Mouse (Mus musculus) embryo, embryonic 10.5 days (tissue): ENCODE data around the gene Kcnh1.

Experiments
- DNase-seq: peaks from one replicate; pipeline ENCODE4 v3.0.0-alpha.2; 2015; ENCODE audit warnings: low spot score

Kcnh1 gene

DNA sequence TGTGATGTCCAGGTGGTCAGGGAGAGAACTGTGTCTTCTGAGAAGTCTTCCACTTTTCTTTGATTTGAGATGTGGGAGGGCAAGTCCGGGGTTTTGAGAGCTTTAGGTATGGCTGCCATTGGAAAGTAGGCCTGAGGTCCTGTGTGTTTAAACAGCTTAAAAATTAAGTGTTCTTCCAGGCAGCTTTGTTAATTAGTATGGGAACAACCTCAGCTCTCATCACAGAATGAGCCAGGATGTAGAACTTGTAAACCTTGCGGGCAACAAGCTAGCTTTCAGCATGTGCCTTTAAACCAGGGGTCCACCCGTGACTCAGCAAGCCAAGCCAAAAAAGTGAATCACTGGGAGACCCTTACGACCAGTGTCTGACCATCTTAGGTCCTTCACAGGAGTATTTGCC is 214.6 kb downstream of the Kcnh1 start:
- DNase-seq = no peak

DNA sequence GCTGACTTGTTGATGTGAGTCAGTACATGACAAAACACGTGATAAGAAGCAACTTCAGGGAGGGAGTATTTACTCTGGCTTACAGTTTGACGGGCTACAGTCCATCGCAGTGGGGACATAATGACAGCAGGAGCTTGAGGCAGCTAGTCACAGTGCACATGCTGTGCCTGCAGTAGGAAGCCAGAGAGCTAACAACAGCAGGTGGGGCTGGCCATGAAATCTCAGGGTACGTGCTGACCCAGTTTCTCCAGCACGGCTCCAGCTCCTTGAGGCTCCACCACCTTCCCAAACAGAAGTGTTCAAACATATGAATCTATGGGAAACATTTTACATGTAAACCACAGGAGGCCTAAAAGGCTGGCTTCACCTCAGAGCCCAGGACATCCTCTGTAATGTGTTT is 216.0 kb downstream of the Kcnh1 start:
- DNase-seq = no peak

DNA sequence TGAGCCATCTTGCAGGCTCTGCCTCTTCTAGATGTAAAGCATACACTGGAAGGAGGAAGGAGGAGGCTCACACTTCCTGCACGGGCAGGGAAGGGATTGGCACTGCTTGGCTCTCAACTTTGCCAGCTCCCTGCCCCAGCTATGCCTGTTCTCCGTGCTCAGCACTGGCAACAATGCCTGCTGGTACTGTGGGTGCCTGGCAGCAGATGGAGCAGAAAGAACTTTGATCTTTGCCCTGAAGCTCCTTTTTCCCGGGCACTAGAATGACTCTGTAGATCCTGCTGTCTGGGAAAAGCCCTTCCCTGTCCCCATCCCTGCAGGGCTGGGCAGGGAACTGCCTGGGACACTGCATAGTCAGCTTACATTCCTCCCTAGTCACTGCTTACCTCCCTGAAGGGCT is 225.2 kb downstream of the Kcnh1 start:
- no peak for DNase-seq

GRCm38 (mm10) chr1:192416241-192416821 is 225.8 kb downstream of the Kcnh1 start:
- DNase-seq = peak; percentile 2

GRCm38 (mm10) chr1:192419176-192419575 is 228.6 kb downstream of the Kcnh1 start:
- no peak for DNase-seq

DNA sequence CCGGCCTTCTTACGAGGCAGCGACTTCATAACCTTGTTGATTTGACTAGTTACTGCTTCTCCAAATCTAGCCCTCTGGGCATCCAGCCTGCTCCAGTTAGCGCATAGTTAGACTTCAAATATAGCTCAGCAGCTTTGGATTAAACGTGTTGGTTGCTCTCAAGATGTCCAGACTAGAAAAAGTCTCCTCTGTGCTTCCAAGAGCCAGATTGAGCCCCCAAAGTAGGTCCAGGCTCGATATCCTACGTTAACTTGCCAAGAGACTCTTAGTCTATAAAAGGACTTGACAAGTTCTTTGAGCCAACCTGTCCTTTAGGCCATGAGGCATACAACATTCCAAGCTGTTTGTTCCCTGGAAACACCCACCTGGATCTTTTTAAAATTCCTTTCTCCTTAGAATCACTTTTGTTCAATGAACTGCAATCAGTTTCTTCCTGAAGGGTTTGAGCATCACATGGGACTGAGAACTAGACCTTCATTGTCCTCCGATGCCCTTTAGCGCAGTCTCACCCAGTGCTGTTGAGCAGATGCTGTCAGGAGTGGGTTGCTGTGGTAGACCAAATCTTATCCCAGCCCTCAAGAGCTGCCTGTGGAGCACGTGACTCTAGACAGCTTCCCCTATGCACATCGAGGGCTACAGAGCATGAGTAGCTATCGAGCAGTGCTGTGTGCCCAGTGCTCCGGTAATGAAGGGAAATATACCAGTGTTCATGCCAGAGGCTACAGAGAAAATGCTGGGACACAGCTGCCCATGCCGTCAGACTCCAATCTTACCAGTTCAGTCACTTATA is 231.0 kb downstream of the Kcnh1 start:
- no peak for DNase-seq

DNA sequence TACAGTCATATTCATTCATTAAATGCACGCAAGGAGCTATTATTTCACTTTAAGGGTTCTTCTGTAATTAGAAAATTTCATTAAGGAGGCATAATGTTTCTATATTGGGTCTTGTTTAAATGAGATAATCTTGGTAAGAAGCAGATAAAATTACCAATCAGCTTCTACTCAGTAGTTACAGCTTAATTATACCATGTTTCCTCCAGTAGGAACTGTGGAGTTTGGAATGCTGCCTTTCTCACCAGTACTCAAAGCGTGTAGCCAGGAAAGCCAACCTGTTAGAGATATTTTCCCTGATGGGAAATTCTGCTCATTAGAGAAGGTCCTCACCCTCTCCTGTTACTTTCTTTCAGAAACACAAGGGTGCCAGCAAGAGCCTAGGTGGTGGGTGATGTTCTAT is 240.8 kb downstream of the Kcnh1 start:
- no peak for DNase-seq

- no peak for DNase-seq
Observed at GRCm38 (mm10) chr1:192435503-192435902, 244.9 kb downstream of the Kcnh1 start.

GRCm38 (mm10) chr1:192439151-192439837 is 248.7 kb downstream of the Kcnh1 start:
- DNase-seq = no peak

DNA sequence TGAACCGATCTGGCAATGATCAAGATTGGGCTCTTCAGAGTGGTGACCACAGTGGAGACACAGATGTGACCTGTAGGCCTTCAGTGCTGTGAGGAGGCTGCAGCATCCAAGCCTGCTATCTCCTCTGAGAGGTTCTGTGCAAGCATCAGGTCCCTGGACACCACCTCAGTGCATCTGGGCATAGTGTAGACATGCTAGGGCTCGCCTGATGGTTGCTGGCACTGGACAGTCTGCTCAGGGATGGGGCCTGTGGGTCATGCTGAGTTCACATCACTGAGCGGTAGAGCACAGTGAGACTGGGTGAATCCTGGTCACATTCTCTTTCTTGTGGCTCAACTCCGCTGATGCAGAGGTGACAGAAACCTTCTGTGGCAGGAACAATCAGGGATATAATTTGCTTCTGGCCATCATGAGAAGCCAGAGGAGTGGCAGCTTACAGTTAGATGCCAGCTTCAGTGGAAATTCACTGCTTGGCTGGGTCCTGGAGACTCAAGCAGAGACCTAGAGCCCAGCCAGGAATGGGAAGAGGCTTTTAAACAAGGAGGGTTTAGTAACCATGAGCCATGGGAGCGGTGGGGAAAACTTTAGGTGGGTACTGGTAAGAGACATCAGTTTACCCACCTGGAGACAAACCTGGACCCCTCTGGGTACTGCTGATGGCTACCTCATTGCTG is 252.3 kb downstream of the Kcnh1 start:
- no peak for DNase-seq

- peak; percentile 21 for DNase-seq
Observed at GRCm38 (mm10) chr1:192443998-192444657, 253.6 kb downstream of the Kcnh1 start.

DNA sequence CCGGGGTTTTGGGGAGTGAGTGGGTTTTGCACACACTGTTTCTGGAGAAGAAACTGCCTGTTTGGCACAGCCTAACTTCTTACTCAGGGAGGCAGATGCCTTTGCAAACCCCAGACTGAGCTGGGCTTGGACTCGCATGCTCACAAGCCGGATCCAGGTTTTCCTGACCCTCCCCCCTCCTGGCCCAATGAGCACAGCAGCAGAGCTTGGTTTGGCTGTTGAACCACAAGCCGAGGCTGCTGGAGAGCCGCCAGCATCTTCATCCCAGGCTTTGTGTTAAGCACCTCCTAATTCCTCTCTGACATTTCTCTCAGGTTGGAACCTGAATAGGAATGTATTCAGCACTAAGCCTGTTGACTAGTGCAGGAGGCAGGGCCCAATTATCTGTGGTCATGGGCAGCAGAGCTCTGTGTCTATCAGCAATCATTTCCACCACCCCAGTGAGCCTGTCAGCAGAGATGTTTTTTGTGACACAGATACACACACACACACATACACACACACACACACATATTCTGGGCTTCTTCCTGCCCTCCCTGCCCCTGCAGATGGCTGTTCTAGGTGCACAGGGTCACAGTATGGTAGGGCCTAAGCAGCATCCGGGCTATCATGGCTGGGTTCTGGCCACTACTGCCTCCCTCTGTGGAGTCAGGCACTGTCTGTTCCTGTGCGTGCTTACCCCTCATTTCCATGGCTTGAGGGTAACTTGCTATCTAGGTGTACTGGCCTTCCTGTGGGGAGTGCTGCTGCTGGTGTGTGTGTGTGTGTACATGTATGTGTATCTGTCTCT is 254.3 kb downstream of the Kcnh1 start:
- peak; percentile 6 for DNase-seq

DNA sequence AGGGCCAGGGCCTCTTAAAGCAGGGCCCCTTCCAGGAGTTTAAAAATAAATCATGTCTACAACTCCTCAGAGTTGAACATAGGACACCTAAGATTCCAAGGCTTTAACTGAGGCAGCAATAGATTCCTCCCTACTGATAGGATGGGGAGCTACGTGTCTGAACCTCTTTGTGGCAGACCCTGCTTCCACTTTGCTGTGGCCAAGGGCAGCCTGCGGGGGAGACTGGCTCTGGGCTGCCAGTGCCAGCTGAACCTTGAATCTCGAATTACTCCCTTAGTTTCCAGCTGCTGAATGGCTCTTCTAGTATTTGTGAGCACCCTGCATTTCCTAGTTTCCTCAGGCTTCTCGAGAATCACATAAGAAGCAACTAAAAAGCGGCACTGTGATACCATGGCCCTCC is 255.6 kb downstream of the Kcnh1 start:
- DNase-seq = no peak

DNA sequence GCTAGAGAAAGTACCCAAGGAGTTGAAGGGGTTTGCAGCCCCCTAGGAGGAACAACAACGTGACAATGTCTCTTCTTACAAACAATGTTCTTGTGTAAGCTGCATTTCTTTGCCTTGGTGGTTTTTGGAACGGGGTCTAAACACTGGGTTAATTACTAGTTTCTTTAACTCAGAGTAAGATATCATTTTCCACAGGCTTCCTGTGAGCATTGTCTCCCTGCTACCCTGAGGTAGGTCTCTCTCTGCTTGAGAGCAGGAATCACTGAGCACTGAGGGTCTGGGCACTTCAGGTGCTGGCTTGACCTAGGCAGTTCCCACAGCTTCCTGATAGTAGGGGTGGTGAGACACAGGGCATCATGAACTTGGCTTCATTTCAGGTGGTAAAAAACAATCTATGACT is 257.1 kb downstream of the Kcnh1 start:
- no peak for DNase-seq

- DNase-seq = no peak
Observed at GRCm38 (mm10) chr1:192448512-192448911, 257.9 kb downstream of the Kcnh1 start.

DNA sequence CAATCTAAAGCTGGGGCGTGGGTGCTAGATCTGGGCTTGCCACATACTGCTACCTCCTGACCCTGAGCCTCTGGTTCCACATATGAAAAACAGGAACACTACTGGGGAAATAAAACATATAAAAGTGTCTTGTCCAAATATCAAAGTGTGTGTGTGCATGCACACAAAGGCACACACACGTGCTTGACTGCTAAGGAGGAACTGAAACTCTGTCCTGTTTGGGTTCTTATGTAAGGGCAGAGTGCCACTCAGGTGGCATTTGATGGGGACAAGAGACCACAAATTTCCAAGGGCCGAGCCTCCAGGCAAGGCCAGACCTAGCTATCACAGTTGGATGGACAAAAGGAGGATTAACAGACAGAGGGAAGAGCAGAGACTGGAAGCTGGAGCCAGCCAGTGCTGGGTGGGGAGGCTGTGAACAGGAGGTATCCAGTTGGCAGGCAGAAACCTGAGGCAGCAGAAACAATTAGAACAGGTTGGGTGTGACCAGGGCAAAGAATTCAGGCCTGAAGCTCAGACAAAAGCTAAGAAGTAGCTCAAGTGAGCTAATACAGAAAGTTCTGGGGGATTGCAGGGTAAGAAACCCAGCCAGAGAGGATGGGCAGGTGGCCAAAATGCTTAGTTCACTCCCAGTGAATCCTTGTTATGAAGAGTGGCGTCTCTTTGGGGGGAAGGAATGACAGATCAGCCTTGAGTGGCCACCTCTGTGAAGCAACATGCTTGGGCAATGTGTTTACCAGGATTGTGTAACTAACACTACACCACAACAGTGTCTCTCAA is 259.2 kb downstream of the Kcnh1 start:
- DNase-seq = no peak

DNA sequence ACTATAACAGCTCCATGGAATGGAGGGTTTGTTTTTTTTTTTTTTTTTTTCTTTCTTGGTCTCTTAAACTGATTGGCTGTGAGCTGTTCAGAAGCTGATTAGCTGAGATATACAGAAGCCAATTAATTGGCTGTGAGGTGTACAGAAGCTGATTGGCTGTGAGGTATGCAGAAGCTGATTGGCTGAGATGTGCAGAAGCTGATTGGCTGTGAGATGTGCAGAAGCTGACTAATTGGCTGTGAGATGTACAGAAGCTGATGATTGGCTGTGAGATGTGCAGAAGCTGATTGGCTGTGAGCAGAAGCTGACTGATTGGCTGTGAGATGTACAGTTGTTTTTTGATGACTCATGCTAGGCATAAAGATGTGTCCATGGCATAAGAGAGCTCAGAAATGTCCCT is 259.9 kb downstream of the Kcnh1 start:
- DNase-seq = no peak

GRCm38 (mm10) chr1:192451722-192452121 is 261.1 kb downstream of the Kcnh1 start:
- DNase-seq = no peak

DNA sequence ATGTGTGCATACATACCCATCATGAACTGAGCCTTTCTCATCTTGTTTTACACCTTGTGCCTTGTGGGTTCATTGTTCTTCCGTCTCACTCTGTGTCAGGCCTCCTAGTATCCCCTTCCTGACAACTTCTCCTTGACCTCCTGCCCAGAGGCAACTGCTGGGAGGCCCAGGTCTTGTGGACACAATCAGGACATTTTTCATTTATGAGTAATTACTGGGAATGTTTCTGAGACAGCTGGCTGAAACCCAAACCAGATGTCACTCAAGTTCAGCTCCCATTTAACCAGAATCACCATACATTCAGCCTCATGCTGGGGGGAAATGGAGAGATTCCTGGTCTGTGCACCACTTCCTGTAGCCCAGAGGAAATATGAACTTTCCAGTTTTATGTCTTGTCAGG is 263.9 kb downstream of the Kcnh1 start:
- DNase-seq = peak; percentile 5

GRCm38 (mm10) chr1:192454981-192455380 is 264.4 kb downstream of the Kcnh1 start:
- DNase-seq = no peak

GRCm38 (mm10) chr1:192457037-192457436 is 266.5 kb downstream of the Kcnh1 start:
- no peak for DNase-seq
